Mouse (Mus musculus): Measurements from ENCODE around the gene Nup85.

GRCm38 (mm10) chr11:115612410-115613137 lies 48.3 kb downstream of the Nup85 start, which contains the start of gene Mif4gd:
- TF ChIP-seq CTCF (IDR thresholded peaks at IDR 0.05; ENCODE audit: low read depth, low read length) (peak; percentile 18; the same call in 1 of the 2 replicates), POLR2A (IDR thresholded peaks at IDR 0.05; ENCODE audit: borderline replicate concordance, low read depth, low read length) (no peak)
